Mouse (Mus musculus) splenic B cell, adult 2 months (primary cell): ENCODE measurements around the gene Polk.

Experiments
- DNase-seq: peaks from one replicate; pipeline ENCODE4 v3.0.0-alpha.2; 2011; ENCODE audit warnings: low read depth, low spot score
- H3K27me3 ChIP-seq: 2 replicates; pipeline ENCODE4 v1.6.1; 2012; ENCODE audit warnings: mild to moderate bottlenecking, low read length, moderate library complexity, mixed read lengths; ENCODE audit not compliant: control insufficient read depth, poor library complexity, insufficient read depth, severe bottlenecking
- H3K36me3 ChIP-seq: 2 replicates; pipeline ENCODE4 v1.6.1; 2012; ENCODE audit warnings: mild to moderate bottlenecking, low read length, moderate library complexity, mixed read lengths; ENCODE audit not compliant: control insufficient read depth, poor library complexity, insufficient read depth, severe bottlenecking

Polk gene

GRCm38 (mm10) chr13:96434899-96435331 is 107.5 kb downstream of the Polk start:
- no peaks in the 10 kb centered on the region for H3K27me3 ChIP-seq
- H3K36me3 ChIP-seq, result no peaks in the 10 kb centered on the region
- no peak for DNase-seq

DNA sequence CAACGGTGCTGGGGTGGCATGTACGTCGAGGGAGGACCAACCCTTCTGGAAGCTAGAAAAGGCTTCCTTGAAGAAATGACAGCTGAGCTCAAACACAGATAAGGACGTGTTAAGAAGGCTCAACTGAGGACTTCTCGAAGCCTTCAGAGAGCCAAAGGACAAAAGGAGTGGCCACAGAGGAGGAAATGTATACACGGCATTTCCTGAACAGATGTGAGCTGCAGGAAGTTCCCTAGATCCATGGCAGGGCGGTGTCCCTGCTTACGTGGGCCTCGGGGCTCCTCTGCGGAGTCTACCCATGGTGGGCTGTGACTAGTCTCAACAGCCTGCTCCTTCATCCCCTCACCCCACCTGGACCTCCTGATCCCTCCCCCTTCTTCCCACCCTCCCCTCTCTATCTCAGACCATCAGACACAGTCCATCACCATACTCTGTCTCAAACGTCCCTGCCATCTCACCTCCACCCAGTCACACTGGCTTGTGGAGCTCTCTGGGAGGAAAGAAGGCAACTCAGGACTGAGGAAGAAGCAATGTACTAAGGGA is 108.7 kb downstream of the Polk start:
- H3K27me3 ChIP-seq, result no peaks in the 10 kb centered on the region
- H3K36me3 ChIP-seq, result no peaks in the 10 kb centered on the region
- peak; percentile 27 for DNase-seq

- H3K27me3 ChIP-seq, result no peaks in the 10 kb centered on the region
- H3K36me3 ChIP-seq, result no peaks in the 10 kb centered on the region
- DNase-seq, result no peak
Measured at GRCm38 (mm10) chr13:96433041-96433440, 109.3 kb downstream of the Polk start.

DNA sequence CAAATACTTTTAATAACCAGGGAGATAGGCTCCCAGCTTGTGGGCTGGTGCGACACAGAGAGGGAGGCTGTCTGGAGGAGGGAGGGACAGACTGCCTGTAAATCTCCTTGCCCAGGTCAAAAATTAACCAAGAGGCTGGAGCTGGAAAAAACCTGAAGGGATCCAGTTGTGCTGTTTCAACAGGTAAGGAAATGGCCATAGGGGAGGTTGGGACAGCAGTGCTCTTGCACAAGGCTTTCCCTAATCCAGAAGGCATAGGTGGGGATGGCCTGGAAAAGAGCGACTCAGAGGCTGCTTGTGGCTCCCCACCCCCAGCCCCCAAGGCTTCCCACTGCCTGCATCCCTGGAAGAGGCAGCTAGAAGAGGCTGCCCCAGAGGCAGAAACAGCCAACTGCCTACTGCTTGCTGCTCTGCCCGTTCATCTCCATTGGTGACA is 110.0 kb downstream of the Polk start:
- H3K27me3 ChIP-seq, result no peaks in the 10 kb centered on the region
- H3K36me3 ChIP-seq, result no peaks in the 10 kb centered on the region
- no peak for DNase-seq

DNA sequence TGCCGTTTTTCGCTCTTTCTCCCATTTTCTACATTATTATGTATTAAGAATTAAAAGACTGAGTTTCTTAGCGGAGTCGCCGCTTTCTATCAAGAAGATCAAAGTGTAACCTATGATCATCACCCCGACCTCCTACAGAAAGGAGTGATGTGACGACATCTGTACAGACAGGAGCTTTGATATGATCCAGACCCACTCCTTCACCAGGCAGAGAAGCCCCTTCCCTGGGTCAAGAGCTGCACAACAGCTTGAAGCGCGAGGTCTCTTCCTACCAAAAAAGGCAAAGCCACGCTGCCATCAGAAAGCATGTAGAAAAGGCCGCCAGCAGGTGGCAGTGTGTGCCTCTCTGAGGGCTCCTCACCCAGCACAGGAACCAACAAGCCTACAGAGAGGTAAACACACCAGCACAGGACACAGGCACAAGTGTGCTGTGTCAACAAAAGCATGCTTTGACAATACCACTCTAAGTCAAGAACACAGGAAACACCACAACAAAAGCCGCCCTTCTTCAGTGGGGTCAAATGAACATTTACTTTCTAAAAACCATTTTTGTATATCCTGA is 110.7 kb downstream of the Polk start:
- DNase-seq, result peak; percentile 87
- Histone ChIP-seq H3K27me3 (no peaks in the 10 kb centered on the region), H3K36me3 (no peaks in the 10 kb centered on the region)
